Mouse (Mus musculus): ENCODE measurements around the gene Ankfy1.

DNA sequence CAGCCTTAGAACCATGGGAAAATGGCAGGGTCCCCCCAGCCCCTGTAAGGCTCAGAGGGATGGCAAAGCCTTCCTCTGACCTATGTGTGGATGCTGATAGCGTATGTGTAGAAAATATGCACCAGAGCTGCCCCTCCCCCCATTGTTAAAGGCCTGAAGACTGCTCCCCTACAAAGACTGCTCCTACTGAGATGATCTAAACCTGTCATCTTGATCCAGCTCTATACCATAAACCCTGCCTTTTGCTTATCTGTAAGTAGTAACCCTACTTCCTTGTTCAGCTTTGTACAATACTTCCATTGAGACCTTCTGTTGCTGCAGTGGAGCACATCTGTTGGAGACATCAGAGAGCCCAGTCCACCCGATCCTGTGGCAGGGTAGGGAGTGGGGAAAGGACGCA, 115.4 kb downstream of the Ankfy1 start:
- no peak for TF ChIP-seq CTCF (IDR thresholded peaks at IDR 0.05)
- no peak for TF ChIP-seq EP300 (IDR thresholded peaks at IDR 0.05)
